Mouse (Mus musculus): ENCODE results near the gene Fam90a1a.

DNA sequence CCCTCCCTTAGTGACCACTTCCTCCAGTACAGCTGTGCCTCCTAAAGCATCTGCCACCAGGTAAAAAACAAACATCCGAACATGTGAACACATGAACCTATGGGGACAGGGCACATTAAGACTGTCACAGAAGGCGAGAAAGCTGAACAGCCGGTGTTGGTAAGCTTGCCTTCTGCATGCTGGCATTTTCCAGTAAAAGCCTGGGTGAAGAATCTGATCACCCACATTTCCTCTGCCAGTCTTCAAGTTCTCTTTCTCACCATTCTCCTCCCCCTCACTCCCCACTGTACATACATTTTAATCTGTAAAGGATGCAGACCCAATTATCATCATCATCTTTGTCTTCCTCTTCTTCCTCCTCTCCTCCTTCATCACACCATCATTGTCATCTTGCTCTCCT lies 42.9 kb upstream of the Fam90a1a start:
- TF ChIP-seq CTCF (conservative IDR thresholded peaks at IDR 0.05; ENCODE audit: low read length) (no peak), POU5F1 (IDR thresholded peaks at IDR 0.05; ENCODE audit: borderline replicate concordance, low read length) (no peak)

All from E14TG2a.4 (cell line).